ENCODE assay signal across 19 mouse cellular contexts in genomic region chr9:20609831-20610464, GRCm38 (mm10). TPM values are rescaled to one million over a fixed set of nuclear protein-coding genes. Genes with fewer than 3 reads are reported as not detected.
DNase-seq lines count a peak whose midpoint lies in the region; ATAC-seq and TF ChIP-seq lines count a peak whose summit lies in the region.
"Had no signal": no experiment of that assay in that cellular context is flagged by ENCODE, and none has a peak within 500 bp of the region (broad histone marks: within the 10 kb centered on the region; RNA-seq: fewer than 3 reads in every experiment).

No protein-coding gene starts in this region.

- H3K27ac ChIP-seq in kidney, postnatal 0 days = no peak overlapping the region
- H3K27ac ChIP-seq: heart, embryonic 10.5 days; hindbrain, embryonic 15.5 days; neural tube, embryonic 12.5 days had no signal

- no peak for DNase-seq in kidney, postnatal 0 days (ENCODE audit: low spot score)
- DNase-seq in kidney, postnatal 36 days = no peak
- DNase-seq in CD4-positive helper T cell, adult 2 months (ENCODE audit: low read depth, low spot score) = peak; percentile 59
- DNase-seq in Patski (ENCODE audit: low read depth, low spot score) = no peak
- DNase-seq in thymus, postnatal 0 days (ENCODE audit: low spot score) = peak; percentile 77
- DNase-seq in retina, embryonic 14.5 days (ENCODE audit: low spot score) = no peak
- DNase-seq in left cerebral cortex, adult 9 months (ENCODE audit: low spot score in 2 of 2) = no peak
- DNase-seq in adrenal gland, adult (ENCODE audit: inconsistent age in 2 of 2, low spot score in 1 of 2) = no peak
- DNase-seq: cerebellum, adult 8-10 months; forebrain, postnatal 0 days; gastrocnemius, postnatal 10 days; heart, postnatal 14 days; kidney, adult 2 months; layer of hippocampus, postnatal 36 days; liver; right cerebral cortex, postnatal 25 days had no signal

- POLR2A ChIA-PET in Patski (lab: Charles Lee) = no interaction called here

- no peaks in the 10 kb centered on the region for H3K4me1 ChIP-seq in kidney, postnatal 0 days (replicated peaks; ENCODE audit: insufficient read depth, low read length)
- H3K4me1 ChIP-seq: heart, embryonic 10.5 days; neural tube, embryonic 12.5 days had no signal

- WGBS in kidney, postnatal 0 days = 85% methylated on average over 5 of the region's 5 CpGs

- no peak for ATAC-seq in kidney, postnatal 0 days (replicated peaks; ENCODE audit: low FRiP score, low read depth)
- ATAC-seq in Patski = no peak
- ATAC-seq: forebrain, postnatal 0 days had no signal

- no peak overlapping the region for H3K4me3 ChIP-seq in kidney, postnatal 0 days (replicated peaks; ENCODE audit: low read depth, low read length)
- H3K4me3 ChIP-seq: heart, embryonic 10.5 days; hindbrain, embryonic 15.5 days; neural tube, embryonic 12.5 days had no signal

- in situ Hi-C loops in Patski (cut with MboI; ENCODE audit: low pct_unique_long_range_greater_than_20kb) = no loop called here

- H3K4me2 ChIP-seq in kidney, postnatal 0 days (ENCODE audit: low read length) = no peak overlapping the region
- H3K4me2 ChIP-seq: hindbrain, embryonic 15.5 days; neural tube, embryonic 12.5 days had no signal

- H3K36me3 ChIP-seq in kidney, postnatal 0 days (ENCODE audit: insufficient read depth, low read length) = 0 out of 2 replicates have a peak, but pooled peaks cover 4% of the 10 kb centered on the region
- H3K36me3 ChIP-seq: neural tube, embryonic 12.5 days had no signal

- TF ChIP-seq CTCF in kidney, postnatal 0 days (IDR thresholded peaks at IDR 0.05; ENCODE audit: low read depth) = peak; percentile 12; the same call in 1 of the 2 replicates
- peak; percentile 29 for TF ChIP-seq CTCF in Patski (IDR thresholded peaks at IDR 0.05)

- H3K9me3 ChIP-seq in kidney, postnatal 0 days (replicated peaks; ENCODE audit: low read length) = no peaks in the 10 kb centered on the region
- H3K9me3 ChIP-seq: heart, embryonic 10.5 days; hindbrain, embryonic 15.5 days; neural tube, embryonic 12.5 days had no signal

- no peak overlapping the region for H3K9ac ChIP-seq in kidney, postnatal 0 days (ENCODE audit: low read depth, low read length)
- H3K9ac ChIP-seq: forebrain, postnatal 0 days; hindbrain, embryonic 15.5 days; neural tube, embryonic 12.5 days had no signal

- H3K27me3 ChIP-seq in kidney, postnatal 0 days (ENCODE audit: insufficient read depth, low read length) = no peaks in the 10 kb centered on the region
- no peaks in the 10 kb centered on the region for H3K27me3 ChIP-seq in Patski
- H3K27me3 ChIP-seq: hindbrain, embryonic 15.5 days; neural tube, embryonic 12.5 days had no signal

- CTCF ChIA-PET in Patski (lab: Charles Lee) = interaction anchor here (1.2 kb wide), 1 partner anchor 29 kb away, joined by 3 read pairs; no protein-coding TSS in a partner anchor

RNA-seq across cellular contexts. Expression of gene Zfp846, which starts 28.9 kb away (rescaled TPM):
- 10.0 and 12.3 TPM in 2 replicates for polyA plus RNA-seq in kidney, postnatal 0 days (2015; fragmentation: Nextera tagmentation; extraction: Ambion mirVana)
- polyA plus RNA-seq in Patski (2021) = 8.8 TPM
- 16.4 and 22.9 TPM in 2 replicates for polyA plus RNA-seq in thymus, postnatal 0 days (2015; fragmentation: Nextera tagmentation; extraction: Ambion mirVana)

RNA-seq across cellular contexts. Expression of gene Ubl5, which starts 32.7 kb away (rescaled TPM):
- polyA plus RNA-seq in kidney, postnatal 0 days (2015; fragmentation: Nextera tagmentation; extraction: Ambion mirVana) = 446 and 511 TPM in 2 replicates
- polyA plus RNA-seq in Patski (2021) = 439 TPM
- 658 and 685 TPM in 2 replicates for polyA plus RNA-seq in thymus, postnatal 0 days (2015; fragmentation: Nextera tagmentation; extraction: Ambion mirVana)

RNA-seq across cellular contexts. Expression of gene Fbxl12, which starts 34.6 kb away (rescaled TPM):
- 16.0 and 17.9 TPM in 2 replicates for polyA plus RNA-seq in kidney, postnatal 0 days (2015; fragmentation: Nextera tagmentation; extraction: Ambion mirVana)
- polyA plus RNA-seq in Patski (2021) = 19.2 TPM
- 149 and 159 TPM in 2 replicates for polyA plus RNA-seq in thymus, postnatal 0 days (2015; fragmentation: Nextera tagmentation; extraction: Ambion mirVana)

RNA-seq across cellular contexts. Expression of gene Pin1, which starts 41.9 kb away (rescaled TPM):
- polyA plus RNA-seq in kidney, postnatal 0 days (2015; fragmentation: Nextera tagmentation; extraction: Ambion mirVana) = 41.5 and 44.1 TPM in 2 replicates
- 27.1 TPM for polyA plus RNA-seq in Patski (2021)
- polyA plus RNA-seq in thymus, postnatal 0 days (2015; fragmentation: Nextera tagmentation; extraction: Ambion mirVana) = 54.9 and 56.7 TPM in 2 replicates

Comparison
In these comparisons a context has a peak if more than half of its experiments do, and no peak if none do; other contexts are left out.
1. DNase-seq: peak in CD4-positive helper T cell, adult 2 months (single experiment) and thymus, postnatal 0 days (single experiment); none in kidney, postnatal 0 days (single experiment), kidney, postnatal 36 days (0 of 2), Patski (single experiment), retina, embryonic 14.5 days (single experiment), left cerebral cortex, adult 9 months (0 of 2) and adrenal gland, adult (0 of 2).